Mouse (Mus musculus): ENCODE measurements around the gene Lrp5. TPM values are rescaled to one million over a fixed set of nuclear protein-coding genes. Genes with fewer than 3 reads are reported as not detected.

Gene Lrp5
- total and polyA plus RNA-seq, 2 experiments from 2014 or later: 0.56 to 11.1 TPM

DNA sequence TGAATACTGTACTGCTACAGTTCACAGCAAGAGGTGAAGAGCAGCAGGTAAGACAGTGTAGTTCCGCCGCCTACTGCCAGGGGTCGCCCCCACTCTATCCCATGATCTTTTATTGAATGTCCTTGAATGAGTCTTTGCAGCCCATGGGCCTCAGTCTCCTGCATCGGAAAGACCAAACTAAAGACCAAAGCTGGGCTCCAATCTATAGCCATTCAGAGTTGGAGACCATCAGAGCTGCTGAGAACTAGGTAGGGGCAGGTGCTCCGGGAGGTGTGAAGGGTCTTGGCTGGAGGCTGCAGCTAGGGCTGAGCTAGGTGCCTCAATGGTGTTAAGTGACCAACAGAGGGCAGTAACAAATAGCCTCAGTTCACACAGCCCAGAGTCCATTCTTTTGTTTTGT lies 62.5 kb downstream of the Lrp5 start:
- H3K27me3 ChIP-seq (ENCODE audit: insufficient read depth, low read length): no peaks in the 10 kb centered on the region
- DNase-seq (peak; percentile 53), ATAC-seq (no peak)
- no peak overlapping the region for H3K9ac ChIP-seq
- H3K4me2 ChIP-seq (ENCODE audit: low read depth): no peak overlapping the region
- no peak overlapping the region for H3K27ac ChIP-seq (ENCODE audit: low read depth, low read length)
- H3K9me3 ChIP-seq (ENCODE audit: low read length): no peaks in the 10 kb centered on the region
- peak; percentile 66 for TF ChIP-seq CTCF (IDR thresholded peaks at IDR 0.05; ENCODE audit: low read depth)
- H3K4me3 ChIP-seq (ENCODE audit: low read depth, low read length): no peak overlapping the region
- WGBS: 63% methylated on average over 5 of the region's 5 CpGs
- H3K36me3 ChIP-seq (ENCODE audit: insufficient read depth): peaks cover 28% of the 10 kb centered on the region
- H3K4me1 ChIP-seq (ENCODE audit: insufficient read depth): no peaks in the 10 kb centered on the region

DNA sequence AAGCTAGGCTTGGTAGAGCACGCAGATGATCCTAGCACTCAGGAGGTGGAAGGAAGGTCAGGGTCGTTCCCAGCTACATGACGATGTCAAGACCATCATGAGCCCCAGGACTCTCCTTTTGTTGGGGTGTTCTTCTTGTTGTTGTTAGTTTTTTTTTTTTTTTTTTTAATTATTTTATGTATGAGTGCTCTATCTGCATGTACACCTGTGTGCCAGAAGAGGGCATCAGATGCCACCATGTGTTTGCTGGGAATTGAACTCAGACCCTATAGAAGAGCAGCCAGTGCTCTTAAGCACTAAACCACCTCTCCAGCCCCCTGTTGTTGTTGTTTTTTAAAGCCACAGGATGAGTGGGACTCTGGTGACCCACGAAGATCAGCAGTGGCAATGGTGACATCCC lies 63.1 kb downstream of the Lrp5 start:
- Histone ChIP-seq H3K4me3 (ENCODE audit: low read depth, low read length) (no peak overlapping the region), H3K27me3 (ENCODE audit: insufficient read depth, low read length) (no peaks in the 10 kb centered on the region), H3K4me1 (ENCODE audit: insufficient read depth) (no peaks in the 10 kb centered on the region), H3K27ac (ENCODE audit: low read depth, low read length) (no peak overlapping the region), H3K4me2 (ENCODE audit: low read depth) (no peak overlapping the region), H3K9me3 (ENCODE audit: low read length) (no peaks in the 10 kb centered on the region), H3K36me3 (ENCODE audit: insufficient read depth) (peaks cover 28% of the 10 kb centered on the region), H3K9ac (no peak overlapping the region)
- no peak for TF ChIP-seq CTCF (IDR thresholded peaks at IDR 0.05; ENCODE audit: low read depth)
- 92% methylated on average over 4 of the region's 4 CpGs for WGBS
- DNase-seq (no peak), ATAC-seq (no peak)

DNA sequence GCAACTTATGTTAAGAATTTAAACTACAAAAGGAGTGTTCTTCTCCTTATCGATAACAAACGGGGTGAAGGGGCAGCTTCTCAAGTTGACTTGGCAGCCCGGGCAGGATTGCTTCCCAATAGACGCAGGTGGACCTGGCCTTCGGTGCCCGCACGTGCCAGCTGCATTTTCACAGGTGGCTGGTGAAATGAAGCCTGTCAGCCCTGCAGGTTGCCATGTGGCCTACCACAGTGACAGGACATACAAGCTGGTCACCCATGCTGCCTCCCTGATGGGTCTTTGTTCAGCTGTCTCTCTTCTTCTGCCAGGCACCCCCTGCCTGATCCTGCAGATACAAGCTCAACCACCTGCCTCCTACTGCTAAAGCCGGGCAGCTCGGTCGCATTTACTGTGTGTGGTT lies 65.5 kb downstream of the Lrp5 start:
- Histone ChIP-seq H3K27me3 (ENCODE audit: insufficient read depth, low read length) (no peaks in the 10 kb centered on the region), H3K4me3 (ENCODE audit: low read depth, low read length) (no peak overlapping the region), H3K4me1 (ENCODE audit: insufficient read depth) (no peaks in the 10 kb centered on the region), H3K27ac (ENCODE audit: low read depth, low read length) (no peak overlapping the region), H3K9me3 (ENCODE audit: low read length) (no peaks in the 10 kb centered on the region), H3K36me3 (ENCODE audit: insufficient read depth) (peaks cover 18% of the 10 kb centered on the region), H3K4me2 (ENCODE audit: low read depth) (no peak overlapping the region), H3K9ac (no peak overlapping the region)
- no peak for TF ChIP-seq CTCF (IDR thresholded peaks at IDR 0.05; ENCODE audit: low read depth)
- ATAC-seq (no peak), DNase-seq (no peak)
- WGBS: 93% methylated on average over 10 of the region's 10 CpGs

DNA sequence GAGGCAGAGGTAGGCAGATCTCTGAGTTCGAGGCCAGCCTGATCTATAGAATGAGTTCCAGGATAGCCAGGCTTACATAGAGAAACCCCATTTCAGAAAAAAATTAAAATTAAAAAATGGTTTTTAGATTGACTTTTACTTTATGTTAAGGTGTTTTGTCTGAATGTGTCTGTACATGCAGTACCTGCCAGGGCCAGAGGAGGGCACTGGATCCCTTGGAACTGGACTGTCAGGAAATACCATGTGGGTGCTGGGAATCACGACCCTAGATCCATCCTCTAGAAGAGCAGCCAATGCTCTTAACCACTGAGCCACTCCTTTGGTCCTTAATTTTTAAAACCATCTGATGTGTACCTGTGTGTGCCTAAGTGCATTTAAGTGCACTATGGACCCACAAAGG lies 67.0 kb downstream of the Lrp5 start:
- WGBS: 86% methylated on average over 2 of the region's 2 CpGs
- H3K9ac ChIP-seq: no peak overlapping the region
- H3K4me3 ChIP-seq (ENCODE audit: low read depth, low read length): no peak overlapping the region
- peak; percentile 42 for TF ChIP-seq CTCF (IDR thresholded peaks at IDR 0.05; ENCODE audit: low read depth)
- H3K9me3 ChIP-seq (ENCODE audit: low read length): no peaks in the 10 kb centered on the region
- H3K27me3 ChIP-seq (ENCODE audit: insufficient read depth, low read length): no peaks in the 10 kb centered on the region
- H3K27ac ChIP-seq (ENCODE audit: low read depth, low read length): no peak overlapping the region
- peaks cover 27% of the 10 kb centered on the region for H3K36me3 ChIP-seq (ENCODE audit: insufficient read depth)
- DNase-seq: no peak
- no peaks in the 10 kb centered on the region for H3K4me1 ChIP-seq (ENCODE audit: insufficient read depth)
- no peak for ATAC-seq
- H3K4me2 ChIP-seq (ENCODE audit: low read depth): no peak overlapping the region

DNA sequence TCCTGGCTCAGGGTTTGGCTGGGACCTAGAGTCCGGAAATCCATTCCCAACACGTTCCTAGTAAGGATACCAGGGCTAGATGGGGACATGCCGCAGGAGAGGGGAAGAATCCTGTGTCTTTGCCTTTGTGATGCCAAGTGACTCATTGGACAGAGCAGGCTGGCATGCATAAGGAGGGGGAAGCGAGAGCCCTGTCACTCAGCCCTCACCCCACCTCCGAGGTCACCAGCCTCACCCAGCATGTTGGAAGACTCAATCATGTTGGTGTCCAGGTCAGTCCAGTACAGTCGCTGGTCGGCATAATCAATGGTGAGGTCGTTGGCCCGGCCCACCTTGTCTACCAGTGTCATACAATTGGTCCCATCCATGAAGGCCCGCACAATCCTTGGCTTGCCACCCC lies 72.4 kb downstream of the Lrp5 start:
- WGBS: 97% methylated on average over 10 of the region's 10 CpGs
- Histone ChIP-seq H3K4me2 (ENCODE audit: low read depth) (no peak overlapping the region), H3K36me3 (ENCODE audit: insufficient read depth) (peaks cover 18% of the 10 kb centered on the region), H3K27ac (ENCODE audit: low read depth, low read length) (no peak overlapping the region), H3K4me1 (ENCODE audit: insufficient read depth) (no peaks in the 10 kb centered on the region), H3K9ac (no peak overlapping the region), H3K9me3 (ENCODE audit: low read length) (no peaks in the 10 kb centered on the region), H3K27me3 (ENCODE audit: insufficient read depth, low read length) (no peaks in the 10 kb centered on the region), H3K4me3 (ENCODE audit: low read depth, low read length) (no peak overlapping the region)
- DNase-seq (no peak), ATAC-seq (no peak)
- no peak for TF ChIP-seq CTCF (IDR thresholded peaks at IDR 0.05; ENCODE audit: low read depth)

DNA sequence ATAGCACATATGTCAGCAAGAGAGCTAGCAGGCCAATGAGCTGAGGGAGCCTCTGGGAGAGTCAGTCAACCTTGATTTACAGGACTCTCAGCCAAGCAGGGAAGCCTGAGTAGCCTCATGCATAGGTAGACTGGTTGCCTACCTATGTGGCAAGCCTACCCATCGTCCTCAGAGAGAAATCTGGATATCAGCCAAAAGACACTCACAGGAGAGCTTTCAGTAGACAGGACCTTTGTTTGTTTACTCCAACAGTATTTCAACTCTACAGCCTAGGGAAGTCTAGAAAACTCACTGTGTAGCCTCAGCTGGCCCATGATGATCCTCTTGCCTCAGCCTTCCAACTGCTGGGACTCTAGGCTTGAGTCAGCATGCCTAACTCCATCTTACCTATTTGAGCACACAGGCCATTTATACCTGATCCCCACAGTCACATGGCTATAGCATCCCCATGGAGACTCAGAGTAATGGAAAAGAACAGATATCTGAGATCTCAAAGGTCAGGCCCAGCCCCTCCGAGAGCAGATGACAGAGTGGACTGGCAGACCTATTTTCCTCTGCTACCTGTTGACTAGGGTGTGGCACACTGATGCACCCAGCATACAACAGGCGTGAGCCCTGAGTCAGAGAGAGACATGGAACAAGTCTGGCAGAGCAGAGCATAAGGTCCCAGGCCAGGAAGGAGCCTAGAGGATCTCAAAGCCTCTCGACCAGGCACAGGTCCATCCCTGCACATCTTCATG lies 73.7 kb downstream of the Lrp5 start:
- peaks cover 18% of the 10 kb centered on the region for H3K36me3 ChIP-seq (ENCODE audit: insufficient read depth)
- no peak for TF ChIP-seq CTCF (IDR thresholded peaks at IDR 0.05; ENCODE audit: low read depth)
- no peak overlapping the region for H3K4me3 ChIP-seq (ENCODE audit: low read depth, low read length)
- H3K4me1 ChIP-seq (ENCODE audit: insufficient read depth): no peaks in the 10 kb centered on the region
- no peak overlapping the region for H3K9ac ChIP-seq
- no peak for ATAC-seq
- no peak for DNase-seq
- no peak overlapping the region for H3K4me2 ChIP-seq (ENCODE audit: low read depth)
- no peaks in the 10 kb centered on the region for H3K9me3 ChIP-seq (ENCODE audit: low read length)
- WGBS: 90% methylated on average over 4 of the region's 4 CpGs
- H3K27me3 ChIP-seq (ENCODE audit: insufficient read depth, low read length): no peaks in the 10 kb centered on the region
- H3K27ac ChIP-seq (ENCODE audit: low read depth, low read length): no peak overlapping the region

DNA sequence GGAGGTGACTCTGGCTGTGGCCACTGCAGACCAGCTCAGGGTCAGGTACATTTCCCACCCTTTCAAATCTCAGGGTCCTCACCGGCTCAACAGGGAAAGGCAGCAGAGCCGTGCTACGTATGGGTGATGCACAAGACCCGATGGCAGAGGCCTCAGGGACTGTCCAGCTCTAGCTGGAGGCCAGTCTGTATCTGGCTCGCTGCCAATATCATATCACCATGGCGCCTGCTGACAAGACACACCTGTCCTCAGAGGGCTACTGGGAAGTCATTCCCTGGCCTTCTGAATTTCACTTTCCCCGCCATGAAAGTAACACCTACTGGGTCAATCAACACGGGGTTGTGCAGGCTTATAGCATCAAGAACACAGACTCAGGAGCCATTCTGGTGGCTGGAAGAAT lies 74.6 kb downstream of the Lrp5 start:
- Histone ChIP-seq H3K27me3 (ENCODE audit: insufficient read depth, low read length) (no peaks in the 10 kb centered on the region), H3K9me3 (ENCODE audit: low read length) (no peaks in the 10 kb centered on the region), H3K36me3 (ENCODE audit: insufficient read depth) (peaks cover 18% of the 10 kb centered on the region), H3K4me1 (ENCODE audit: insufficient read depth) (no peaks in the 10 kb centered on the region), H3K27ac (ENCODE audit: low read depth, low read length) (no peak overlapping the region), H3K9ac (no peak overlapping the region), H3K4me3 (ENCODE audit: low read depth, low read length) (no peak overlapping the region), H3K4me2 (ENCODE audit: low read depth) (no peak overlapping the region)
- ATAC-seq: no peak
- whole genome bisulfite sequencing: 92% methylated on average over 8 of the region's 8 CpGs
- DNase-seq: no peak
- no peak for TF ChIP-seq CTCF (IDR thresholded peaks at IDR 0.05; ENCODE audit: low read depth)

All from forebrain, postnatal 0 days (tissue).